Mouse (Mus musculus) liver, embryonic 14.5 days (tissue): ENCODE measurements around the gene Npas3. TPM values are rescaled to one million over a fixed set of nuclear protein-coding genes. Genes with fewer than 3 reads are reported as not detected.

Experiments used
- ATAC-seq: fragments of 200-750 bp; cut with Nextera tagmentation; 2 replicates; pipeline ENCODE4 v1.8.0; 2017; ENCODE audit warnings: moderate number of reproducible peaks, mild to moderate bottlenecking, moderate library complexity; ENCODE audit not compliant: insufficient read depth
- DNase-seq, 3 experiments: peaks; one replicate each; pipeline ENCODE4 v3.0.0-alpha.2; 2012 to 2013; ENCODE audit warnings: low read depth in 3 of 3, low spot score in 3 of 3
- H3K27ac ChIP-seq: fragments of 300-500 bp; sonication (generic); 2 replicates; pipeline ENCODE4 v1.5.1; 2014; ENCODE audit warnings: moderate library complexity, mild to moderate bottlenecking, control low read depth, inconsistent platforms
- H3K27me3 ChIP-seq: fragments of 300-500 bp; sonication (generic); 2 replicates; pipeline ENCODE4 v1.6.1; 2014; ENCODE audit warnings: mild to moderate bottlenecking, low read length, moderate library complexity; ENCODE audit not compliant: control insufficient read depth, insufficient read depth
- H3K36me3 ChIP-seq: fragments of 300-500 bp; sonication (generic); replicated peaks from 2 replicates; pipeline ENCODE4 v1.6.1; 2014; ENCODE audit warnings: low read depth; ENCODE audit not compliant: control insufficient read depth, insufficient read depth
- H3K4me1 ChIP-seq, 2 experiments: fragments of 200-500 bp in 1 of 2; fragments of 300-500 bp in 1 of 2; sonication (generic) in 1 of 2; replicated peaks; 2 replicates each; pipeline ENCODE4 v1.6.1; 2012 to 2014; ENCODE audit warnings: antibody characterized with exemption in 1 of 2, inconsistent platforms in 1 of 2, low read length in 1 of 2; ENCODE audit not compliant: control insufficient read depth in 2 of 2, insufficient read depth in 2 of 2
- H3K4me2 ChIP-seq: fragments of 300-500 bp; sonication (generic); 2 replicates; pipeline ENCODE4 v1.6.1; 2014; ENCODE audit warnings: low read depth, mild to moderate bottlenecking, control low read depth, moderate library complexity
- H3K4me3 ChIP-seq, 2 experiments: fragments of 200-500 bp in 1 of 2; fragments of 300-500 bp in 1 of 2; sonication (generic) in 1 of 2; 2 replicates each; pipeline ENCODE4 v1.5.1; 2012 to 2014; ENCODE audit warnings: low read depth in 2 of 2, low read length in 2 of 2, mild to moderate bottlenecking in 2 of 2, control low read depth in 1 of 2, inconsistent platforms in 1 of 2, moderate library complexity in 1 of 2; ENCODE audit not compliant: insufficient read depth in 1 of 2
- H3K9ac ChIP-seq: fragments of 300-500 bp; sonication (generic); replicated peaks from 2 replicates; pipeline ENCODE4 v1.6.1; 2014; ENCODE audit warnings: mild to moderate bottlenecking, control low read depth, moderate library complexity
- H3K9me3 ChIP-seq: fragments of 300-500 bp; sonication (generic); 2 replicates; pipeline ENCODE4 v1.6.1; 2016; ENCODE audit warnings: low read length, mixed read lengths; ENCODE audit not compliant: control insufficient read depth
- CTCF ChIP-seq: IDR thresholded peaks from 2 replicates; pipeline ENCODE4 v1.5.1; 2016; ENCODE audit warnings: antibody characterized with exemption, low read depth, control low read depth
- EP300 ChIP-seq: IDR thresholded peaks from 2 replicates; pipeline ENCODE4 v1.6.1; 2016; ENCODE audit warnings: antibody characterized with exemption, low read depth
- WGBS: fragments of 180-500 bp; shearing (Covaris S2); extraction: QIAGEN DNeasy Blood & Tissue Kit; methylation state at CpG from one replicate; pipeline ENCODE4 v1.1.7; 2014; ENCODE audit not compliant: insufficient replicate concordance; 5-methylcytosine and 5-hydroxymethylcytosine counted together
- polyA plus RNA-seq, 2 experiments: library from polyadenylated mRNA; depleted of rRNA in 1 of 2; stranded (reverse) in 1 of 2; unstranded in 1 of 2; fragments of >200 nt; fragmentation: Nextera tagmentation in 1 of 2; extraction: Ambion mirVana in 1 of 2; gene quantifications; 2 replicates each; pipeline versions ENCODE4 v1.2.1 to v1.2.3; 2012 to 2014

The Npas3 gene
- polyA plus RNA-seq, 2 experiments, result 0.08 to 0.09 TPM

- Histone ChIP-seq H3K9ac (no peak overlapping the region), H3K36me3 (no peaks in the 10 kb centered on the region), H3K9me3 (no peaks in the 10 kb centered on the region), H3K27ac (no peak overlapping the region), H3K4me3 (no peak overlapping the region), H3K4me2 (no peak overlapping the region), H3K27me3 (no peaks in the 10 kb centered on the region), H3K4me1 (peaks cover 0 to 4% of the 10 kb centered on the region in 2 experiments; a peak in 2 of 4 replicates)
- TF ChIP-seq CTCF, result no peak
- TF ChIP-seq EP300, result no peak
- DNase-seq (no peak), ATAC-seq (no peak)
- 77% methylated on average over 7 of the region's 7 CpGs for WGBS
These were observed 565.8 kb downstream of the Npas3 start for GRCm38 (mm10) chr12:53814291-53814690.

GRCm38 (mm10) chr12:53819982-53820381 is 571.5 kb downstream of the Npas3 start:
- WGBS, result 30% methylated on average over 4 of the region's 4 CpGs
- ATAC-seq (peak; percentile 87), DNase-seq (no peak)
- Histone ChIP-seq H3K9me3 (no peaks in the 10 kb centered on the region), H3K4me3 (no peak overlapping the region), H3K4me2 (no peak overlapping the region), H3K27ac (no peak overlapping the region), H3K27me3 (no peaks in the 10 kb centered on the region), H3K4me1 (peaks cover 3 to 8% of the 10 kb centered on the region in 2 experiments; a peak in 3 of 4 replicates), H3K36me3 (no peaks in the 10 kb centered on the region), H3K9ac (0 out of 2 replicates have a peak overlapping the region, but pooled peaks have one; percentile 13)
- TF ChIP-seq CTCF (no peak), EP300 (peak; percentile 87)

GRCm38 (mm10) chr12:53822881-53823280 is 574.4 kb downstream of the Npas3 start:
- TF ChIP-seq EP300, result no peak
- TF ChIP-seq CTCF, result no peak
- ATAC-seq (no peak), DNase-seq (no peak)
- Histone ChIP-seq H3K36me3 (no peaks in the 10 kb centered on the region), H3K4me1 (peaks cover 3 to 8% of the 10 kb centered on the region in 2 experiments; a peak in 3 of 4 replicates), H3K9ac (no peak overlapping the region), H3K9me3 (no peaks in the 10 kb centered on the region), H3K27me3 (no peaks in the 10 kb centered on the region), H3K4me3 (no peak overlapping the region), H3K4me2 (no peak overlapping the region), H3K27ac (no peak overlapping the region)
- WGBS, result 72% methylated on average over 4 of the region's 4 CpGs

GRCm38 (mm10) chr12:53825251-53825650 is 576.8 kb downstream of the Npas3 start:
- no peak overlapping the region for H3K9ac ChIP-seq
- H3K27ac ChIP-seq, result no peak overlapping the region
- no peaks in the 10 kb centered on the region for H3K9me3 ChIP-seq
- no peaks in the 10 kb centered on the region for H3K27me3 ChIP-seq
- TF ChIP-seq CTCF (no peak), EP300 (no peak)
- no peak overlapping the region for H3K4me2 ChIP-seq
- no peak for DNase-seq
- H3K4me1 ChIP-seq, result peaks cover 0 to 2% of the 10 kb centered on the region in 2 experiments; a peak in 2 of 4 replicates
- no peak for ATAC-seq
- H3K4me3 ChIP-seq, result no peak overlapping the region
- H3K36me3 ChIP-seq, result no peaks in the 10 kb centered on the region

- peaks cover 2 to 3% of the 10 kb centered on the region in 2 experiments for H3K4me1 ChIP-seq
- no peaks in the 10 kb centered on the region for H3K27me3 ChIP-seq
- no peak overlapping the region for H3K4me3 ChIP-seq
- H3K36me3 ChIP-seq, result no peaks in the 10 kb centered on the region
- ATAC-seq (no peak), DNase-seq (no peak)
- no peaks in the 10 kb centered on the region for H3K9me3 ChIP-seq
- H3K27ac ChIP-seq, result no peak overlapping the region
- 40% methylated on average over 12 of the region's 12 CpGs for WGBS
- TF ChIP-seq CTCF (no peak), EP300 (no peak)
- no peak overlapping the region for H3K9ac ChIP-seq
- no peak overlapping the region for H3K4me2 ChIP-seq
These were observed 577.6 kb downstream of the Npas3 start for GRCm38 (mm10) chr12:53825898-53826605.
